Mouse (Mus musculus) liver, embryonic 16.5 days (tissue): ENCODE measurements around the gene Lingo4. TPM values are rescaled to one million over a fixed set of nuclear protein-coding genes. Genes with fewer than 3 reads are reported as not detected.

Experiments used
- ATAC-seq: fragments of 200-750 bp; cut with Nextera tagmentation; 2 replicates; pipeline ENCODE4 v1.8.0; 2017; ENCODE audit warnings: low read depth, mild to moderate bottlenecking, moderate number of reproducible peaks, moderate library complexity
- H3K27ac ChIP-seq: fragments of 300-500 bp; sonication (generic); 2 replicates; pipeline ENCODE4 v1.5.1; 2014; ENCODE audit warnings: mild to moderate bottlenecking, low read length
- H3K27me3 ChIP-seq: fragments of 300-500 bp; sonication (generic); 2 replicates; pipeline ENCODE4 v1.6.1; 2014; ENCODE audit warnings: low read depth, low read length, mixed read lengths; ENCODE audit not compliant: control insufficient read depth, insufficient read depth
- H3K36me3 ChIP-seq: fragments of 300-500 bp; sonication (generic); 2 replicates; pipeline ENCODE4 v1.6.1; 2014; ENCODE audit warnings: mild to moderate bottlenecking; ENCODE audit not compliant: control insufficient read depth, insufficient read depth
- H3K4me1 ChIP-seq: fragments of 300-500 bp; sonication (generic); 2 replicates; pipeline ENCODE4 v1.6.1; 2014; ENCODE audit warnings: low read depth, low read length, mixed read lengths; ENCODE audit not compliant: control insufficient read depth
- H3K4me2 ChIP-seq: fragments of 300-500 bp; sonication (generic); 2 replicates; pipeline ENCODE4 v1.6.1; 2014; ENCODE audit warnings: low read depth, low read length, mixed read lengths
- H3K4me3 ChIP-seq: fragments of 300-500 bp; sonication (generic); 2 replicates; pipeline ENCODE4 v1.5.1; 2014; ENCODE audit warnings: low read depth, mild to moderate bottlenecking, low read length
- H3K9ac ChIP-seq: fragments of 300-500 bp; sonication (generic); 2 replicates; pipeline ENCODE4 v1.6.1; 2014; ENCODE audit warnings: low read depth, low read length
- H3K9me3 ChIP-seq: fragments of 300-500 bp; sonication (generic); replicated peaks from 2 replicates; pipeline ENCODE4 v1.6.1; 2016; ENCODE audit warnings: low read length; ENCODE audit not compliant: control insufficient read depth
- WGBS: fragments of 180-500 bp; shearing (Covaris S2); extraction: QIAGEN DNeasy Blood & Tissue Kit; methylation state at CpG from one replicate; pipeline ENCODE4 v1.1.7; 2014; ENCODE audit not compliant: insufficient replicate concordance; 5-methylcytosine and 5-hydroxymethylcytosine counted together
- polyA plus RNA-seq: library from polyadenylated mRNA; unstranded; fragments of >200 nt; fragmentation: Nextera tagmentation; extraction: Ambion mirVana; gene quantifications from 2 replicates; pipeline ENCODE4 v1.2.1, GENCODE M21; 2015

The Lingo4 gene
- polyA plus RNA-seq, 1 experiment from 2014 or later = 0.06 TPM

DNA sequence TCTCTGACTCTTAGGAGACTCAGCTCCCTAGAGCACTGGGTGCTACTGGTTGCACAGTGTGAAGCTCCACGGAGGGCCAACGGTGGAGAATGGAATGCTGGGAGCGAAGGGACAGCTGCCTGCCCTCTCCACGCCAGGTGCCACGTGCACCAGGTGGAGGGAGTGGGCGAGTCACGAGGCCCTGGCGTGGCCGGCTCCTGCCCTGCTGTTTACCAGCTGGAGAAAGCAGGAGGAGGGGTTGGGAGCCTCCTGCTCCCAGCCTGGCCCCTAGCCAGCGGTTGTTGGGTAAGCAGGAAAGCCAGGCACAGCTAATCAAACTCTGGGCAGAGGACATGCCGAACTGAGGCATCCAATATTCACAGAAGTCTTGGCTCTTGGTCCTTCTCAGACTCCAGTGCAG, 26.7 kb upstream of the Lingo4 start:
- H3K4me1 ChIP-seq = no peaks in the 10 kb centered on the region; the same call in none of the 2 replicates
- H3K4me3 ChIP-seq = no peak overlapping the region
- WGBS = 22% methylated on average over 11 of the region's 11 CpGs
- H3K9me3 ChIP-seq = no peaks in the 10 kb centered on the region
- H3K27ac ChIP-seq = no peak overlapping the region
- peak; percentile 85 for ATAC-seq
- no peak overlapping the region for H3K4me2 ChIP-seq
- no peaks in the 10 kb centered on the region for H3K36me3 ChIP-seq
- H3K27me3 ChIP-seq = no peaks in the 10 kb centered on the region; the same call in 1 of the 2 replicates
- no peak overlapping the region for H3K9ac ChIP-seq

DNA sequence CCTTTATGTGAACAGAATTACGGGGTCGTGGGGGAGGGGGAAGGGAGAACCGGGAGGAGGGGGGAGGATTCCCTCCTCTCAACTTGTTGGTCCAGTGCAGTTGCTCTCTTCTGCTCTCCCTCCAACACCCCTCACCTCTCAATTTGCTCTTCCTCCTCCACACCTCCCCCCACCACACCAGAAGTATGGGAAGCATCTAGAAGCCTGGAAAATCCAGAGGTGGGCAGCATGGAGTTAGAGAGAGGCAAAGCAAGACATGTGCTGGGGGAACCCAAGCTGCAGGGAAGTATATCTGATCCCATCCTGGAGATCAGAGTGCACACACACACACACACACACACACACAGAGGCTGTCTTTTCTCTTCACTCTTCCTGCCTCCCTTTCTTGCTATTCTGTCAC, 26.3 kb upstream of the Lingo4 start:
- Histone ChIP-seq H3K27me3 (no peaks in the 10 kb centered on the region; the same call in 1 of the 2 replicates), H3K4me2 (no peak overlapping the region), H3K4me1 (no peaks in the 10 kb centered on the region; the same call in none of the 2 replicates), H3K9me3 (no peaks in the 10 kb centered on the region), H3K4me3 (no peak overlapping the region), H3K36me3 (no peaks in the 10 kb centered on the region), H3K9ac (no peak overlapping the region), H3K27ac (no peak overlapping the region)
- ATAC-seq = no peak
- WGBS = 5% methylated on average over 3 of the region's 3 CpGs

DNA sequence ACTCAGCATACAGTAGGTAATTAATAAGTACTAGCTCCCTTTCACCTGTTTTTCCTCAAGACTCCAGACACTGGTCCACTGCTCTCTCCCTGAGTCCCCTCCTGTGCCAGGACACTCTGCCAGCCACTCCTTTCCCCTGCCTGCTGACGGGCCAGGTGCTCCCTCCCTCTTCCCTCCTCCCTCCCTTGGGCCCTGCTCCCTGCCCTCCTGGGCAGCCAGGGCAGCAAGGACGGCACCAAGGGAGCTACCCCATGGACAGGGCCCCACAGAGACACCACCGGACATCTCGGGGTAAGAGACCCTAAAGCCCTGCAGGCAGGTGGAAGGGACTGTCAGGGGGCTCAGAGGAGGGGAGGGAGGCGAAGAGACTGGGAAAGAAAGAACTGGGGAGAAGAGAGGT, 25.7 kb upstream of the Lingo4 start, which contains the start of gene Rorc:
Gene Rorc, plus strand, starts transcription at position 154 of the 400 bp plus-strand sequence.
- peak within 1 kb of the TSS; percentile 34 for H3K4me2 ChIP-seq
- H3K9me3 ChIP-seq = no peaks in the 10 kb centered on the region
- no peak for ATAC-seq
- H3K4me1 ChIP-seq = no peaks in the 10 kb centered on the region; the same call in none of the 2 replicates
- no peak within 1 kb of the TSS for H3K27ac ChIP-seq
- WGBS = 23% methylated on average over 5 of the region's 5 CpGs
- peak within 1 kb of the TSS; percentile 4; the same call in 1 of the 2 replicates for H3K4me3 ChIP-seq
- H3K9ac ChIP-seq = no peak within 1 kb of the TSS; the same call in 1 of the 2 replicates
- H3K36me3 ChIP-seq = no peaks in the 10 kb centered on the region
- H3K27me3 ChIP-seq = no peaks in the 10 kb centered on the region; the same call in 1 of the 2 replicates

DNA sequence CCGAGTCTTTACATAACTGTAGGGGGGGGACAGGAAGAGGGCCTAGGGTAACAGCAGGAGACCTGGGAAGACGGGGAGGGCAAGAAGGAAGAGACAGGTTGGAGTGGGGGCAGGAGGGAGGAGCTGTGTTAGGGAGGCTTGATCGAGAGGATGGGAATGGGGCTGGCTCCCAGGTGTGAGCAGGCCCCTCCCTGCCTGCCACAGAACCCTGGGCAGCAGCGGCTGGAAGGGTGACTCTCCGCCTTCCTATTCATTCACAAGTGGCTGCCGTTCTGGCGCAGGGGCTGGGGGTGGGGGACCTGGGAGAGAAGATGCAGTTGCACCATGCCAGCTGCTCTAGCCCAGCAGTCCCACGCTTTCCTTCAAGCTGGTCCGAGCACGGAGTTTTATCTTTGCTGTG, 25.2 kb upstream of the Lingo4 start:
- Histone ChIP-seq H3K27me3 (no peaks in the 10 kb centered on the region; the same call in 1 of the 2 replicates), H3K27ac (no peak overlapping the region), H3K9me3 (no peaks in the 10 kb centered on the region), H3K4me1 (no peaks in the 10 kb centered on the region; the same call in none of the 2 replicates), H3K36me3 (no peaks in the 10 kb centered on the region), H3K9ac (no peak overlapping the region; the same call in 1 of the 2 replicates), H3K4me3 (peak overlapping the region; percentile 4; the same call in 1 of the 2 replicates), H3K4me2 (peak overlapping the region; percentile 34)
- WGBS = 11% methylated on average over 10 of the region's 10 CpGs
- ATAC-seq = no peak

DNA sequence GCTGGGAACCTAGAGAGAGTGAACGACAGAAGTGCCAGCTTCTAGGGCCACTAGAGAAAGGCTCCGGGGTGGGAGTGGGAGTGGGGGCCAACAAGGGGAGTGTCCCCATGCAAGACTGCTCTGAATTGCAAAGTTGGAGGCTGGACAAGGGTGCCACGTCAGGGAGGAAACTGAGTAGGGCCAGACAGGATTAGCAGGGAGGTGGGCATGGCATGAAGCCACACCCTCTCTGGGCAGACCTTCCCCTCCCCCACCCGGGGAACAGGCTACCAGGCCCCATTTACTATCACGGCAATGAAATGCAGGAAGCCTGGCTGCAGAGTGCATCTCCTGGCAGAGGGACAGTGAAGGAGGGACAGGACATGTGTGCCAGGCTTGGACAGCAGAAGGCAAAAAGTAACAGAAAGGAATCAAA, 24.7 kb upstream of the Lingo4 start:
- no peak for ATAC-seq
- Histone ChIP-seq H3K27ac (no peak overlapping the region), H3K36me3 (no peaks in the 10 kb centered on the region), H3K27me3 (no peaks in the 10 kb centered on the region; the same call in 1 of the 2 replicates), H3K4me1 (no peaks in the 10 kb centered on the region; the same call in none of the 2 replicates), H3K4me2 (peak overlapping the region; percentile 34; the same call in 1 of the 2 replicates), H3K9ac (no peak overlapping the region; the same call in 1 of the 2 replicates), H3K4me3 (no peak overlapping the region), H3K9me3 (no peaks in the 10 kb centered on the region)
- WGBS = 5% methylated on average over 5 of the region's 5 CpGs

DNA sequence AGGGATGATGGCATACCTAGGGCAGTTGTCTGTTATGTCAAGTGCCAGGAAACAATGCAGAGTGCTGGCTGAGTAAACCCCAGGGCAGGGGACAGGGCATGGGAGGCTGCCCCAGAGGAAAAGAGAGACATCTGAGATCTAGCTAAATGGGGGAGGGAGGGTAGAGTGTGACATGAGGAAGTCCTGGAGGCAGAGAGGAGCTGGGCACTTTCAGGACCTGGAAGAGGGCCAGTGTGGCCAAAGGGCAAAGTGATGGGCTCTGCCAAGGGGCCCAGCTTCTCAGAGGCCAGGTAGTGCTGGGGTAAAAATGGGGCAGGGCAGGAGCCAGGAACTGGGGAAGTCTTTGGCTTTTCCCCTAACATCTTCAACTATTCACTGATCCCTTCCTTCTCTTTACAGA, 23.7 kb upstream of the Lingo4 start:
- H3K27ac ChIP-seq = no peak overlapping the region
- H3K4me1 ChIP-seq = no peaks in the 10 kb centered on the region; the same call in none of the 2 replicates
- H3K4me3 ChIP-seq = no peak overlapping the region
- no peak overlapping the region for H3K9ac ChIP-seq
- ATAC-seq = no peak
- no peak overlapping the region for H3K4me2 ChIP-seq
- H3K9me3 ChIP-seq = no peaks in the 10 kb centered on the region
- no peaks in the 10 kb centered on the region for H3K36me3 ChIP-seq
- no peaks in the 10 kb centered on the region; the same call in 1 of the 2 replicates for H3K27me3 ChIP-seq

DNA sequence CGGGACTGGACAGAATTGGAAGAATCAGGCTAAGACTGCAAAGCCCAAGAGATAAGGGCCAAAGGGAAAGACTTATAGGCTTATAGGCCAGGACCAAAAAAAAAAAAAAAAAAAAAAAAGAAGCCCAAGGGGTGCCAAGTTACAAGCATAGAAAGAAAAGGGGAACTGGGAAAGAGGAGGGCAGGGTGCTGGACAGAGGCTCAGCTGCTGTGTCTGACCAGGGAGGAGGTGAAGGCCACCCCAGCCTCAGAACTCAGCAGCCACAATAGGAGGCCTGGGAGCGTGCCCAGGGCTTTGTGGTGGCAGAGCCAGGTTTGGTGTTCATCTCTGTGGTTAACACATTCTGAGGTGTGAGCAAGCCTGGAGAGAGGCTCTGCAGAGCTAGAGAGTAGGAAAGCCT, 23.2 kb upstream of the Lingo4 start:
- Histone ChIP-seq H3K27me3 (no peaks in the 10 kb centered on the region; the same call in 1 of the 2 replicates), H3K4me3 (no peak overlapping the region), H3K27ac (no peak overlapping the region), H3K9me3 (no peaks in the 10 kb centered on the region), H3K9ac (no peak overlapping the region), H3K36me3 (no peaks in the 10 kb centered on the region), H3K4me2 (no peak overlapping the region), H3K4me1 (no peaks in the 10 kb centered on the region; the same call in none of the 2 replicates)
- ATAC-seq = no peak
- 41% methylated on average over 2 of the region's 2 CpGs for WGBS

DNA sequence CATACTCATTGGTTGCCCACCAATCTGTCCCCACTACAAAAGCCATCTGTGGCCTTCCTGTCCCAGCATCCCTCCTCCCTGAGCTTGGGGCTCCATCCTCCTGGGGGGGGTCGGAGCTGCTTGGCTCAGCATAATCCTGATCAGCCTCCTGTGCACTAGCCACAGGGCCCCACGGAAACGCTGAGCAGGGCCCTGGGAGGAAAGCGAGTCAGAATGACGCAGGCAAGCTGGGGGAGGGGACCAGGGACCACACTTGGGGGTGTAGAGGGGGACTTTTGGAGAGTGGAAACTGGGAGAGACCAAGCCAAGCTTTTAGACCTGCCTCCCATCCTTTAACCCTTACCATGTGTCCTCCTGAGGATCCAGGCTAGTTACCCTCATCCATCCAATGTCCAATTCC, 22.5 kb upstream of the Lingo4 start:
- ATAC-seq = no peak
- Histone ChIP-seq H3K27me3 (no peaks in the 10 kb centered on the region; the same call in 1 of the 2 replicates), H3K9ac (no peak overlapping the region), H3K36me3 (no peaks in the 10 kb centered on the region), H3K4me1 (no peaks in the 10 kb centered on the region; the same call in none of the 2 replicates), H3K27ac (no peak overlapping the region), H3K9me3 (no peaks in the 10 kb centered on the region), H3K4me2 (no peak overlapping the region), H3K4me3 (no peak overlapping the region)
- 42% methylated on average over 5 of the region's 5 CpGs for WGBS

DNA sequence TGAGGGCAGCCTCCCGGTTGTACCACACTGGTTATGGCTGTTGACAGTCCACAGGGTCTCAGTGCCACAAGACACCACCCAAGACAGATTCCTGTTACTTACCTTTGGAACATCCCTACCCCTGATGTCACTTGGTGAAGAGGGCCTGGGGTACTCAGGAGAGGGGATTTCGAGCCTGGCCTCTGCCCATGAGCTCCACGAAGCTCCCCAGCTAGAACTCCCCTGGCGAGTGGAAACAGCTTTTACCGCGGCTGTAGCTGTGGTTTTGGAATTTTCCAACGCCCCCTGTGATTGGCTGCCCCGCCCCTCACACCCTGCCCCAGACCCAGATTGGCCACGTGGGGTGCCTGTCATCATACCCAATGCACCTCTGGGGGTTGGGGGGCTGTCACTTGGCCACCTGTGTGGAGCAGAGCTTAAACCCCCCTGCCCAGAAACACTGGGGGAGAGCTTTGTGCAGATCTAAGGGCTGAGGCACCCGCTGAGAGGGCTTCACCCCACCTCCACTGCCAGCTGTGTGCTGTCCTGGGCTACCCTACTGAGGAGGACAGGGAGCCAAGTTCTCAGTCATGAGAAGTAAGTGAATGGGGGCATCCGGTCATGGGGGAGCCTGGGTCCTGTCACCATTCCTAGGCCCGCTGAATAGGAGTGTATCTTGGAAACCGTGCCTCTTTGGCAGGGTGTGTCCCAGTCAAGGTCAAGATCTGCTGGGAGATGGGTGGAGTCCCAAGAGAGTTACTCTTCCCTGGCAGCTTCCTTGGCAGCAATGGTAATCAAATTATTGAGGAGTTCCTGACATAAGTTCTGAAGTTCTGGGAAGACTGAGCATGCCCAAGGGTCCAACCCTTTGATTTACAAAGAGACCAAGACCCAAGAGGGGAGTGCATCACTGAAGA, 21.0 kb upstream of the Lingo4 start:
- Histone ChIP-seq H3K4me3 (no peak overlapping the region), H3K9me3 (no peaks in the 10 kb centered on the region), H3K4me2 (no peak overlapping the region), H3K36me3 (no peaks in the 10 kb centered on the region), H3K27ac (no peak overlapping the region), H3K4me1 (no peaks in the 10 kb centered on the region; the same call in none of the 2 replicates), H3K9ac (no peak overlapping the region), H3K27me3 (no peaks in the 10 kb centered on the region; the same call in 1 of the 2 replicates)
- WGBS = 18% methylated on average over 13 of the region's 13 CpGs
- no peak for ATAC-seq
